Mouse (Mus musculus) MEL (cell line): ENCODE measurements at regions not wholly inside any gene's neighbourhood (a gene's known extent, or its start where the extent isn't known, plus 50 kb on each side); places are given as distances from the start of the nearest gene placed in this dataset.

ENCODE experiments used
- CTCF ChIP-seq, 3 experiments: IDR thresholded peaks in 2 of 3; conservative IDR thresholded peaks in 1 of 3; 2 replicates each; pipeline ENCODE4 v1.5.1; 2011 to 2012; ENCODE audit warnings: low read length in 3 of 3, low read depth in 2 of 3, mild to moderate bottlenecking in 2 of 3, improper control_type of control experiment in 1 of 3, inconsistent platforms in 1 of 3, mixed read lengths in 1 of 3, moderate library complexity in 1 of 3; ENCODE audit not compliant: control insufficient read depth in 1 of 3, insufficient read depth in 1 of 3, poor library complexity in 1 of 3, severe bottlenecking in 1 of 3
- E2F4 ChIP-seq: IDR thresholded peaks from 2 replicates; pipeline ENCODE4 v1.6.1; 2011; ENCODE audit warnings: low read depth, low read length, improper control_type of control experiment, borderline replicate concordance
- ELF1 ChIP-seq: IDR thresholded peaks from 2 replicates; pipeline ENCODE4 v1.6.1; 2014; ENCODE audit warnings: low read depth, mild to moderate bottlenecking, inconsistent platforms, low read length, improper control_type of control experiment, moderate library complexity
- EP300 ChIP-seq, 2 experiments: IDR thresholded peaks; 2 replicates each; pipeline ENCODE4 v1.6.1; 2011; ENCODE audit warnings: improper control_type of control experiment in 2 of 2, low read length in 2 of 2, low read depth in 1 of 2, mild to moderate bottlenecking in 1 of 2
- POLR2AphosphoS2 ChIP-seq: IDR thresholded peaks from 2 replicates; pipeline ENCODE4 v1.6.1; 2011; ENCODE audit warnings: low read length, improper control_type of control experiment
- SIN3A ChIP-seq: IDR thresholded peaks from 2 replicates; pipeline ENCODE4 v1.6.1; 2012; ENCODE audit warnings: low read length, improper control_type of control experiment, inconsistent platforms
- TBP ChIP-seq: IDR thresholded peaks from 2 replicates; pipeline ENCODE4 v1.8.0; 2011; ENCODE audit warnings: low read depth, low read length, improper control_type of control experiment

DNA sequence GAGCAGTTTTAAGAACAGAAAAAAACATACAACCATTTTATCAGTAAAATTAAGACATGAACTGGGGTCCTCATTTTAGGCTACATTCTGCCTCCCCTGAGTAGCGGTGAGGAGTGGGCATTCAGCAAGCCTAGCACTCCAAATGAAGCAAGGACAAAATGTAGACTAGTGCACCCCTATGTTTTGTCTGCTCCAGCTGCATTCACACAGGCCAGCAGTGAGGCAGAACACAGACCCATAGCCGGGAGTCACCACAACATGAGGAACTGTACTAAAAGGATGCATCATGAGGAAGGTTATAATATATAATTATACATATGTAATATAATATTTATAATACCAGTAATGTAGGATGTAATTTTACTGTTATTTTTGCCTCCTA is 1141.5 kb downstream of the Hace1 start:
- TF ChIP-seq CTCF (IDR thresholded peaks at IDR 0.05 in 2 of 3, conservative IDR thresholded peaks at IDR 0.05 in 1 of 3; ENCODE audit: control insufficient read depth in 1 of 3, insufficient read depth in 1 of 3, low read depth in 2 of 3, low read length in 3 of 3, poor library complexity in 1 of 3, severe bottlenecking in 1 of 3) (no peak), TBP (no peak), EP300 (IDR thresholded peaks at IDR 0.05; ENCODE audit: low read depth in 1 of 2, low read length in 2 of 2) (no peak), ELF1 (no peak), SIN3A (no peak), POLR2AphosphoS2 (no peak), E2F4 (no peak)
